Comparison of ENCODE assay signal across 16 mouse cellular contexts in genomic region chr9:43235336-43235735, GRCm38 (mm10). TPM values are rescaled to one million over a fixed set of nuclear protein-coding genes. Genes with fewer than 3 reads are reported as not detected.
DNase-seq lines count a peak whose midpoint lies in the region; ATAC-seq and TF ChIP-seq lines count a peak whose summit lies in the region.
"Had no signal": no experiment of that assay in that cellular context is flagged by ENCODE, and none has a peak within 500 bp of the region (broad histone marks: within the 10 kb centered on the region; RNA-seq: fewer than 3 reads in every experiment).

No protein-coding gene starts in this region.

- peak overlapping the region; percentile 89 for H3K27ac ChIP-seq in liver, adult 2 months (replicated peaks; ENCODE audit: insufficient read depth, low read depth, low read length)
- peak overlapping the region; percentile 79; the same call in 1 of the 2 replicates for H3K27ac ChIP-seq in liver, postnatal 0 days (ENCODE audit: low read depth)
- no peak overlapping the region for H3K27ac ChIP-seq in midbrain, embryonic 16.5 days (ENCODE audit: low read length)
- H3K27ac ChIP-seq: hindbrain, embryonic 13.5 days had no signal

- TF ChIP-seq CTCF in liver, adult 2 months (IDR thresholded peaks at IDR 0.05; ENCODE audit: low read depth, low read length): no peak
- TF ChIP-seq CTCF in liver, postnatal 0 days (IDR thresholded peaks at IDR 0.05; ENCODE audit: low read depth): no peak

- peaks cover 35% of the 10 kb centered on the region for H3K36me3 ChIP-seq in liver, adult 2 months (ENCODE audit: control insufficient read depth, insufficient read depth, low read length)
- H3K36me3 ChIP-seq in liver, postnatal 0 days (replicated peaks; ENCODE audit: insufficient read depth, low read length): peaks cover 9% of the 10 kb centered on the region; the same call in 1 of the 2 replicates
- H3K36me3 ChIP-seq in midbrain, embryonic 16.5 days (ENCODE audit: control insufficient read depth, insufficient read depth, low read length): no peaks in the 10 kb centered on the region
- H3K36me3 ChIP-seq: hindbrain, embryonic 13.5 days had no signal

- TF ChIP-seq POLR2A in liver, adult 2 months (IDR thresholded peaks at IDR 0.05; ENCODE audit: extremely low read depth, insufficient read depth, low read length): peak; percentile 36; the same call in 1 of the 2 replicates

- no peaks in the 10 kb centered on the region for H3K27me3 ChIP-seq in liver, adult 2 months (ENCODE audit: control insufficient read depth, insufficient read depth, low read length)
- H3K27me3 ChIP-seq in liver, postnatal 0 days (ENCODE audit: insufficient read depth, low read length): no peaks in the 10 kb centered on the region
- peaks cover 29% of the 10 kb centered on the region for H3K27me3 ChIP-seq in midbrain, embryonic 16.5 days (ENCODE audit: control insufficient read depth, insufficient read depth, low read depth, low read length)

- no peak for TF ChIP-seq EP300 in liver, postnatal 0 days (IDR thresholded peaks at IDR 0.05; ENCODE audit: low read depth)

- peak overlapping the region; percentile 81; the same call in 1 of the 2 replicates for H3K4me2 ChIP-seq in liver, postnatal 0 days (ENCODE audit: low read depth, low read length)
- no peak overlapping the region for H3K4me2 ChIP-seq in midbrain, embryonic 16.5 days (ENCODE audit: low read length)
- H3K4me2 ChIP-seq: hindbrain, embryonic 13.5 days had no signal

- WGBS in liver, adult 2 months: 12% methylated on average over 6 of the region's 6 CpGs
- WGBS in liver, postnatal 0 days (ENCODE audit: insufficient replicate concordance): 76% methylated on average over 6 of the region's 6 CpGs
- WGBS in midbrain, embryonic 16.5 days: 91% methylated on average over 6 of the region's 6 CpGs

- peaks cover 45% of the 10 kb centered on the region for H3K79me2 ChIP-seq in liver, adult 2 months (ENCODE audit: control insufficient read depth, insufficient read depth, low read length)

- no peaks in the 10 kb centered on the region for H3K9me3 ChIP-seq in liver, postnatal 0 days (ENCODE audit: low read length)
- H3K9me3 ChIP-seq in midbrain, embryonic 16.5 days (replicated peaks; ENCODE audit: control insufficient read depth, low read length, poor library complexity, severe bottlenecking): no peaks in the 10 kb centered on the region
- H3K9me3 ChIP-seq: hindbrain, embryonic 13.5 days had no signal

- ATAC-seq in liver, postnatal 0 days: no peak
- ATAC-seq in midbrain, embryonic 16.5 days: no peak
- ATAC-seq: activated CD4-positive, CD25-positive, alpha-beta regulatory T cell, adult 4 months; forebrain, embryonic 16.5 days had no signal

- peaks cover 38% of the 10 kb centered on the region for H3K4me1 ChIP-seq in liver, adult 2 months (ENCODE audit: control insufficient read depth, insufficient read depth, low read length)
- H3K4me1 ChIP-seq in liver, postnatal 0 days (ENCODE audit: insufficient read depth): peaks cover 74% of the 10 kb centered on the region
- H3K4me1 ChIP-seq in midbrain, embryonic 16.5 days (ENCODE audit: control insufficient read depth, insufficient read depth, low read length): peaks cover 8% of the 10 kb centered on the region; the same call in 1 of the 2 replicates

- peak; percentile 88 for DNase-seq in liver, adult 2 months (ENCODE audit: extremely low read depth, low read depth, low spot score)
- DNase-seq in liver: no peak
- peak; percentile 76 to 86 for DNase-seq in kidney, adult 8-10 months
- DNase-seq in kidney, postnatal 4 days: peak; percentile 46 to 61
- DNase-seq in liver, postnatal 0 days: no peak
- DNase-seq in cerebellum, postnatal 25 days: no peak
- no peak for DNase-seq in layer of hippocampus, adult 8-10 months (ENCODE audit: low spot score in 2 of 2)
- DNase-seq: gastrocnemius, postnatal 25 days; right cerebral cortex, postnatal 25 days; thymus, postnatal 14 days had no signal

- H3K4me3 ChIP-seq in liver, adult 2 months (ENCODE audit: insufficient read depth, low read depth, low read length): peak overlapping the region; percentile 22
- H3K4me3 ChIP-seq in liver, postnatal 0 days (ENCODE audit: low read depth, low read length): no peak overlapping the region
- no peak overlapping the region for H3K4me3 ChIP-seq in midbrain, embryonic 16.5 days (ENCODE audit: low read depth, low read length)
- H3K4me3 ChIP-seq: hindbrain, embryonic 13.5 days; myocyte had no signal

- H3K9ac ChIP-seq in liver, adult 2 months (ENCODE audit: low read depth, low read length): peak overlapping the region; percentile 97
- peak overlapping the region; percentile 22; the same call in 1 of the 2 replicates for H3K9ac ChIP-seq in liver, postnatal 0 days (replicated peaks)
- no peak overlapping the region for H3K9ac ChIP-seq in midbrain, embryonic 16.5 days (ENCODE audit: low read depth, low read length)
- H3K9ac ChIP-seq: hindbrain, embryonic 13.5 days had no signal

RNA-seq across cellular contexts. Expression of gene Oaf, which starts 4.4 kb away (rescaled TPM):
- 237 and 289 TPM in 2 replicates for total RNA-seq in liver, adult 2 months (2014; rRNA removed)
- 243 and 326 TPM in 2 replicates for polyA plus RNA-seq in liver, adult 2 months (2012; rRNA removed)
- polyA plus RNA-seq in liver, postnatal 0 days (2015; fragmentation: Nextera tagmentation; extraction: Ambion mirVana): 59.3 and 70.0 TPM in 2 replicates
- polyA plus RNA-seq in midbrain, embryonic 16.5 days (2015; fragmentation: Nextera tagmentation; extraction: Ambion mirVana): 3.2 and 5.8 TPM in 2 replicates
- total RNA-seq in layer of hippocampus, adult 8-10 months (2022): 10 to 100 TPM; 14.4 to 23.9 (median 18.0) TPM

RNA-seq across cellular contexts. Expression of gene Pou2f3, which starts 25.2 kb away (rescaled TPM):
- not detected in 2 replicates for total RNA-seq in liver, adult 2 months (2014; rRNA removed)
- not detected in 2 replicates for polyA plus RNA-seq in liver, adult 2 months (2012; rRNA removed)
- 0.05 TPM in 1 of 2 replicates, not detected in the other for polyA plus RNA-seq in liver, postnatal 0 days (2015; fragmentation: Nextera tagmentation; extraction: Ambion mirVana)
- 0.07 TPM in 1 of 2 replicates, not detected in the other for polyA plus RNA-seq in midbrain, embryonic 16.5 days (2015; fragmentation: Nextera tagmentation; extraction: Ambion mirVana)
- total RNA-seq in layer of hippocampus, adult 8-10 months (2022): under 1 TPM in 1 of 4 experiments, not detected in 3; 0.34 TPM
- total RNA-seq: common myeloid progenitor, adult 5-6 weeks; gastrocnemius, postnatal 25 days had no signal
- polyA plus RNA-seq: activated CD4-positive, CD25-positive, alpha-beta regulatory T cell, adult 4 months; forebrain, embryonic 16.5 days; hindbrain, embryonic 13.5 days; myocyte had no signal

Comparison
In these comparisons a context has a peak if more than half of its experiments do, and no peak if none do; other contexts are left out.
1. DNase-seq: peak in liver, adult 2 months (single experiment), kidney, adult 8-10 months (2 of 2) and kidney, postnatal 4 days (2 of 2); none in liver (single experiment), liver, postnatal 0 days (single experiment), cerebellum, postnatal 25 days (0 of 2) and layer of hippocampus, adult 8-10 months (0 of 2).